Mouse (Mus musculus): ENCODE measurements around the gene Psmd4. TPM values are rescaled to one million over a fixed set of nuclear protein-coding genes. Genes with fewer than 3 reads are reported as not detected.

Psmd4 gene
- total and polyA plus RNA-seq, 2 experiments = 134 to 140 TPM

DNA sequence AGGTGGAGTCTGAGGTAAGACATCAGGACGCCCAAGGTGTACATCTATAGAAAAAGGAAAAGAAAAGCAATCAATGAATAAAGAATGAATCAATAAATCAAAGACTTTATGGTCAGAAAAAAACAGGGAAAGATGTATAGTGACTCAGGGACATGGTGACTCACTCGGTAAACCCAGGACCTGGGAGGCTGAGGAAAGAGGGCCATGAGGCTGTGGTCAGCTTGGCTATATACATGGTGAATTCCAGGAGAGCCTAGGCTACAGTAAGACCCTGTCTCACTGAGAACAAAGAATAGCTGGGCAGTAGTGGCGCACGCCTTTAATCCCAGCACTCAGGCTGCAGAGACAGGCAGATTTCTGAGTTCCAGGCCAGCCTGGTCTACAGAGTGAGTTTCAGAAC, 21.3 kb upstream of the Psmd4 start:
- Histone ChIP-seq H3K9ac (ENCODE audit: low read depth, low read length) (no peak overlapping the region), H3K79me2 (ENCODE audit: control insufficient read depth, insufficient read depth, low read length) (no peaks in the 10 kb centered on the region), H3K4me3 (ENCODE audit: insufficient read depth, low read depth, low read length) (no peak overlapping the region), H3K4me1 (ENCODE audit: control insufficient read depth, insufficient read depth, low read length) (no peaks in the 10 kb centered on the region), H3K36me3 (ENCODE audit: control insufficient read depth, insufficient read depth, low read length) (peaks cover 58% of the 10 kb centered on the region), H3K27me3 (ENCODE audit: control insufficient read depth, insufficient read depth, low read length) (no peaks in the 10 kb centered on the region), H3K27ac (replicated peaks; ENCODE audit: insufficient read depth, low read depth, low read length) (no peak overlapping the region)
- TF ChIP-seq CTCF (IDR thresholded peaks at IDR 0.05; ENCODE audit: low read depth, low read length) (no peak), POLR2A (IDR thresholded peaks at IDR 0.05; ENCODE audit: extremely low read depth, insufficient read depth, low read length) (no peak)
- 96% methylated on average over 4 of the region's 4 CpGs for WGBS
- no peak for DNase-seq (ENCODE audit: extremely low read depth, low read depth, low spot score)

DNA sequence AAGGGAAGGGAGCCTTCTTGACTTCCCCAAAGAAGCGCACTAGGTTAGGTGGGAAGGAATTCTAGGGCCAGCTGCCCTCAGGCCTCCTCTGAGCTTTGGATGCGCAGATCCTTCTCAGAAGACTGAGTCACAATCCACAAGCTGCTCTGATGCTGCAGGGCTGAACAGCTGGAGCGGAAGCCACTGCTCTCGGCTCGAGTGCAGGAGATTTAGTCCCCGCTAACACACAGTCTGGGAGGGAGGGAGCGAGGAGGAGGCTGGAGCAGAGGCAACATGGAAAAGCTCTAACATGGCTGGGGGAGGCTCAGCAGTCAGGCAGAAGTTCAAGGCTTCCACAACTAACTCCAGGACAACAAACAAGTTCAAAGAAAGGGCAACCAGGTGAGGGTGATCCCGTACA, 15.7 kb upstream of the Psmd4 start:
- Histone ChIP-seq H3K36me3 (ENCODE audit: control insufficient read depth, insufficient read depth, low read length) (peaks cover 35% of the 10 kb centered on the region), H3K27me3 (ENCODE audit: control insufficient read depth, insufficient read depth, low read length) (no peaks in the 10 kb centered on the region), H3K27ac (replicated peaks; ENCODE audit: insufficient read depth, low read depth, low read length) (no peak overlapping the region), H3K4me3 (ENCODE audit: insufficient read depth, low read depth, low read length) (no peak overlapping the region), H3K79me2 (ENCODE audit: control insufficient read depth, insufficient read depth, low read length) (no peaks in the 10 kb centered on the region), H3K4me1 (ENCODE audit: control insufficient read depth, insufficient read depth, low read length) (no peaks in the 10 kb centered on the region; the same call in 1 of the 2 replicates), H3K9ac (ENCODE audit: low read depth, low read length) (no peak overlapping the region)
- no peak for TF ChIP-seq POLR2A (IDR thresholded peaks at IDR 0.05; ENCODE audit: extremely low read depth, insufficient read depth, low read length)
- TF ChIP-seq CTCF (IDR thresholded peaks at IDR 0.05; ENCODE audit: low read depth, low read length) = no peak
- DNase-seq (ENCODE audit: extremely low read depth, low read depth, low spot score) = no peak
- 94% methylated on average over 8 of the region's 8 CpGs for WGBS

DNA sequence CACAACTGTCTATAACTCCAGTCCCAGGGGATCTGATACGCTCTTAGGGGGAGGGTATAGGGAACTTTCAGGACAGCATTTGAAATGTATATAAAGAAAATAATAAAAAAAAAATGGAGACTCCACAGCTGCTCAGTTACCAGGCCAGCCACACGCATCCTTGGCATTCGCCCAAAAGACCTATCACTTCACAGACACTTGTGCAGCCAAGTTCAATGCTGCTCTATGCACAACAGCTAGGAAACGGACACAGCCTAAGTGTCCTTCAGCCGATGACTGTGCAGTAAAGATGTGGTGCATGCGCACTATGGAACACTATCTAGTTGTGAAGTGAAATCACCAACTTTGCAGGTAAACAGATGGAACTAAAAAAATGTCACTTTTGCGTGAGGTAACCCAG, 13.9 kb upstream of the Psmd4 start:
- no peak overlapping the region for H3K27ac ChIP-seq (replicated peaks; ENCODE audit: insufficient read depth, low read depth, low read length)

DNA sequence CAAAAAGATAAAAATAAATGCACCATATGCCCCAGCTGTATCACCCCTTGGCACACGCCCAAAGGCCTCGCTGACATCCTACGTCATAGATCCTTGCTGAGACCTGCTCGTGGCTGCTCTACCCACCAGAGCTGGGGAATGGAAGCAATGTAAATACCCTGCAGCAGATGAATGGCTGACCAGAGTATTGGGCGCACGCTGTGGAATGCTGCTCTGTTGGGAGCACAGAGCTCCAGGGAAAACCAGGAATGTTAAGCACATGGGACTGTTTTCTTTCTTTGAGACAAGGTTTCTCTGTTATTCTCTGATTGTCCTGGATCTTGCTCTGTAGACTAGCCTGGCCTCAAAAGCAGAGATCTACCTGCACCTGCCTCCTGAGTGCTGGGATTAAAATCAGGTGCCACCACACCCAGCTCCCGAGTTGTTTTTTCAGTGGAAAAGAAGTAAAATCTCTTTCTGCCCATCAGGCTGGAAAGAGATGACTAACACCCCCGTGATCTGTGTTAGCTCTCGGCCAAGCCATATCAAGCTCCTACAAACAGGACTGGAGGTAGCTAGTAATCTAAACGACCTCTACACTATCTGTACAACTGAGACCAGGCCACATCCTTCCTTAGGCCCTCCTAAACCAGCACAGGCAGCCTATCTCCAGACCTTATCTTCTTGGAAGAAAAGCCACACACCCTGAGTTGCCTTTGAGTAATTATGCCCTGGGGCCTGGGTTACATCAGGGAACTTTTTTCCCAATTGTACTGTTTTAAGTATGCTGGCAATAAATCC, 12.3 kb upstream of the Psmd4 start:
- TF ChIP-seq CTCF (IDR thresholded peaks at IDR 0.05; ENCODE audit: low read depth, low read length) = no peak
- Histone ChIP-seq H3K4me3 (ENCODE audit: insufficient read depth, low read depth, low read length) (no peak overlapping the region), H3K9ac (ENCODE audit: low read depth, low read length) (no peak overlapping the region), H3K79me2 (ENCODE audit: control insufficient read depth, insufficient read depth, low read length) (no peaks in the 10 kb centered on the region), H3K27ac (replicated peaks; ENCODE audit: insufficient read depth, low read depth, low read length) (no peak overlapping the region), H3K27me3 (ENCODE audit: control insufficient read depth, insufficient read depth, low read length) (no peaks in the 10 kb centered on the region), H3K4me1 (ENCODE audit: control insufficient read depth, insufficient read depth, low read length) (no peaks in the 10 kb centered on the region; the same call in 1 of the 2 replicates), H3K36me3 (ENCODE audit: control insufficient read depth, insufficient read depth, low read length) (peaks cover 12% of the 10 kb centered on the region)
- WGBS = 43% methylated on average over 10 of the region's 10 CpGs
- DNase-seq (ENCODE audit: extremely low read depth, low read depth, low spot score) = no peak

More for the DNA sequence above, 13.9 kb upstream of the Psmd4 start:
- H3K79me2 ChIP-seq (ENCODE audit: control insufficient read depth, insufficient read depth, low read length) = no peaks in the 10 kb centered on the region
- H3K4me1 ChIP-seq (ENCODE audit: control insufficient read depth, insufficient read depth, low read length) = no peaks in the 10 kb centered on the region; the same call in 1 of the 2 replicates
- peaks cover 23% of the 10 kb centered on the region for H3K36me3 ChIP-seq (ENCODE audit: control insufficient read depth, insufficient read depth, low read length)
- H3K27me3 ChIP-seq (ENCODE audit: control insufficient read depth, insufficient read depth, low read length) = no peaks in the 10 kb centered on the region
- WGBS = 83% methylated on average over 7 of the region's 7 CpGs
- no peak overlapping the region for H3K9ac ChIP-seq (ENCODE audit: low read depth, low read length)
- TF ChIP-seq CTCF (IDR thresholded peaks at IDR 0.05; ENCODE audit: low read depth, low read length) = no peak
- no peak for TF ChIP-seq POLR2A (IDR thresholded peaks at IDR 0.05; ENCODE audit: extremely low read depth, insufficient read depth, low read length)
- DNase-seq (ENCODE audit: extremely low read depth, low read depth, low spot score) = no peak
- H3K4me3 ChIP-seq (ENCODE audit: insufficient read depth, low read depth, low read length) = no peak overlapping the region

GRCm38 (mm10) chr3:95053701-95054100, 11.3 kb upstream of the Psmd4 start:
- TF ChIP-seq CTCF (IDR thresholded peaks at IDR 0.05; ENCODE audit: low read depth, low read length) (peak; percentile 60), POLR2A (IDR thresholded peaks at IDR 0.05; ENCODE audit: extremely low read depth, insufficient read depth, low read length) (no peak)
- peaks cover 3% of the 10 kb centered on the region; the same call in 1 of the 2 replicates for H3K36me3 ChIP-seq (ENCODE audit: control insufficient read depth, insufficient read depth, low read length)
- H3K4me3 ChIP-seq (ENCODE audit: insufficient read depth, low read depth, low read length) = no peak overlapping the region
- no peak overlapping the region for H3K9ac ChIP-seq (ENCODE audit: low read depth, low read length)
- no peaks in the 10 kb centered on the region; the same call in 1 of the 2 replicates for H3K4me1 ChIP-seq (ENCODE audit: control insufficient read depth, insufficient read depth, low read length)
- DNase-seq (ENCODE audit: extremely low read depth, low read depth, low spot score) = peak; percentile 33
- H3K27ac ChIP-seq (replicated peaks; ENCODE audit: insufficient read depth, low read depth, low read length) = no peak overlapping the region
- WGBS = 34% methylated on average over 3 of the region's 3 CpGs
- H3K27me3 ChIP-seq (ENCODE audit: control insufficient read depth, insufficient read depth, low read length) = no peaks in the 10 kb centered on the region
- no peaks in the 10 kb centered on the region for H3K79me2 ChIP-seq (ENCODE audit: control insufficient read depth, insufficient read depth, low read length)

GRCm38 (mm10) chr3:95052959-95053358, 10.5 kb upstream of the Psmd4 start:
- Histone ChIP-seq H3K27ac (replicated peaks; ENCODE audit: insufficient read depth, low read depth, low read length) (no peak overlapping the region), H3K27me3 (ENCODE audit: control insufficient read depth, insufficient read depth, low read length) (no peaks in the 10 kb centered on the region), H3K4me1 (ENCODE audit: control insufficient read depth, insufficient read depth, low read length) (no peaks in the 10 kb centered on the region; the same call in 1 of the 2 replicates), H3K4me3 (ENCODE audit: insufficient read depth, low read depth, low read length) (no peak overlapping the region), H3K9ac (ENCODE audit: low read depth, low read length) (no peak overlapping the region), H3K79me2 (ENCODE audit: control insufficient read depth, insufficient read depth, low read length) (no peaks in the 10 kb centered on the region), H3K36me3 (ENCODE audit: control insufficient read depth, insufficient read depth, low read length) (no peaks in the 10 kb centered on the region; the same call in 1 of the 2 replicates)
- peak; percentile 56 for DNase-seq (ENCODE audit: extremely low read depth, low read depth, low spot score)
- 49% methylated on average over 1 of the region's 1 CpGs for WGBS
- TF ChIP-seq POLR2A (IDR thresholded peaks at IDR 0.05; ENCODE audit: extremely low read depth, insufficient read depth, low read length) = no peak
- TF ChIP-seq CTCF (IDR thresholded peaks at IDR 0.05; ENCODE audit: low read depth, low read length) = peak; percentile 33; the same call in 1 of the 2 replicates

Data from liver, adult 2 months (tissue).